Mouse (Mus musculus) heart, postnatal 0 days (tissue): ENCODE measurements around the gene Nab2. TPM values are rescaled to one million over a fixed set of nuclear protein-coding genes. Genes with fewer than 3 reads are reported as not detected.
A peak's percentile ranks its signal among the peaks of the same experiment; 100 is the strongest.
"Not testable (repeated sequence)": the region's sequence is repeated elsewhere in the genome, so short reads cannot be mapped to it uniquely, and the experiment has no call there.

Experiments used
- ATAC-seq: fragments of 200-750 bp; cut with Nextera tagmentation; 2 replicates; pipeline ENCODE4 v1.8.0; 2017; ENCODE audit warnings: low read depth, moderate number of reproducible peaks, moderate library complexity; ENCODE audit not compliant: insufficient read depth
- DNase-seq: peaks from one replicate; pipeline ENCODE4 v3.0.0-alpha.2; 2016; ENCODE audit warnings: low spot score
- H3K27ac ChIP-seq: fragments of 300-500 bp; sonication (generic); 2 replicates; pipeline ENCODE4 v1.5.1; 2014; ENCODE audit warnings: low read depth, mild to moderate bottlenecking
- H3K27me3 ChIP-seq: fragments of 300-500 bp; sonication (generic); 2 replicates; pipeline ENCODE4 v1.6.1; 2014; ENCODE audit warnings: low read length, mixed read lengths; ENCODE audit not compliant: control insufficient read depth, insufficient read depth
- H3K36me3 ChIP-seq: fragments of 300-500 bp; sonication (generic); replicated peaks from 2 replicates; pipeline ENCODE4 v1.6.1; 2014; ENCODE audit warnings: low read length, mixed read lengths; ENCODE audit not compliant: control insufficient read depth, insufficient read depth
- H3K4me1 ChIP-seq: fragments of 300-500 bp; sonication (generic); 2 replicates; pipeline ENCODE4 v1.6.1; 2014; ENCODE audit warnings: antibody characterized with exemption; ENCODE audit not compliant: control insufficient read depth, insufficient read depth
- H3K4me2 ChIP-seq: fragments of 300-500 bp; sonication (generic); 2 replicates; pipeline ENCODE4 v1.6.1; 2014; ENCODE audit warnings: low read depth, mild to moderate bottlenecking, low read length, moderate library complexity
- H3K4me3 ChIP-seq: fragments of 300-500 bp; sonication (generic); 2 replicates; pipeline ENCODE4 v1.5.1; 2014; ENCODE audit warnings: low read depth, low read length
- H3K9ac ChIP-seq: fragments of 300-500 bp; sonication (generic); replicated peaks from 2 replicates; pipeline ENCODE4 v1.6.1; 2014; ENCODE audit warnings: low read depth, low read length, mixed read lengths
- H3K9me3 ChIP-seq: fragments of 300-500 bp; sonication (generic); replicated peaks from 2 replicates; pipeline ENCODE4 v1.6.1; 2016; ENCODE audit warnings: low read length; ENCODE audit not compliant: control insufficient read depth
- CTCF ChIP-seq: IDR thresholded peaks from 2 replicates; pipeline ENCODE4 v1.5.1; 2016; ENCODE audit warnings: antibody characterized with exemption, control low read depth, low read depth
- EP300 ChIP-seq: IDR thresholded peaks from 2 replicates; pipeline ENCODE4 v1.6.1; 2016; ENCODE audit warnings: antibody characterized with exemption, low read depth
- WGBS: fragments of 180-500 bp; shearing (Covaris S2); extraction: QIAGEN DNeasy Blood & Tissue Kit; methylation state at CpG from one replicate; pipeline ENCODE4 v1.1.7; 2014; 5-methylcytosine and 5-hydroxymethylcytosine counted together
- polyA plus RNA-seq: library from polyadenylated mRNA; unstranded; fragments of >200 nt; fragmentation: Nextera tagmentation; extraction: Ambion mirVana; gene quantifications from 2 replicates; pipeline ENCODE4 v1.2.1, GENCODE M21; 2015
- total RNA-seq: library from RNA; depleted of rRNA; stranded (reverse); fragments of >200 nt; gene quantifications from 2 replicates; pipeline ENCODE4 v1.2.3, GENCODE M21; 2014; ENCODE audit warnings: low replicate concordance

Nab2 gene
- total and polyA plus RNA-seq, 2 experiments from 2014 or later: 4.0 to 15.3 TPM

- peak overlapping the region; percentile 39; the same call in 1 of the 2 replicates for H3K9ac ChIP-seq
- WGBS: 24% methylated on average over 13 of the region's 14 CpGs
- TF ChIP-seq CTCF (no peak), EP300 (no peak)
These were observed 7.0 kb downstream of the Nab2 start for GRCm38 (mm10) chr10:127661291-127661914.

DNA sequence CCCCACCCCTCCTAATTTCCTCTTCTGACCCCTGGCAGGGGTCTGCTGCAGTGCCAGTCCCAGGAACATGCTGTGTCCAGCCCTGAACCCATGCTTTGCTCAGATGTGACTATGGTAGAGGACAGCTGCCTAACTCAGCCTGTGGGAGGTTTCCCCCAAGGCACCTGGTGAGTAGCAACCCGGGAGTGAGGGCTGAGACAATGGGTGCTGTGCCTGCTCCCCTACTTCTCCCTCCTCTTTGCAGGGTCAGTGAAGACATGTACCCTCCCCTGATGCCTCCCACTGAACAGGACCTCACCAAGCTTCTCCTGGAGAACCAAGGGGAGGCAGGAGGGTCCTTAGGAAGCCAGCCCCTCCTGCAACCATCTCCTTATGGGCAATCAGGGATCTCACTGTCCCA is 8.8 kb downstream of the Nab2 start:
- Histone ChIP-seq H3K4me1 (peaks cover 27% of the 10 kb centered on the region), H3K9me3 (no peaks in the 10 kb centered on the region), H3K36me3 (peaks cover 63% of the 10 kb centered on the region), H3K4me2 (no peak overlapping the region), H3K9ac (no peak overlapping the region), H3K27me3 (no peaks in the 10 kb centered on the region), H3K4me3 (no peak overlapping the region), H3K27ac (no peak overlapping the region)
- ATAC-seq: no peak
- 76% methylated on average over 1 of the region's 1 CpGs for WGBS
- TF ChIP-seq CTCF (no peak), EP300 (no peak)
- no peak for DNase-seq

More at GRCm38 (mm10) chr10:127661291-127661914, 7.0 kb downstream of the Nab2 start:
- ATAC-seq: no peak
- Histone ChIP-seq H3K9me3 (no peaks in the 10 kb centered on the region), H3K36me3 (peaks cover 49% of the 10 kb centered on the region), H3K27me3 (no peaks in the 10 kb centered on the region), H3K27ac (peak overlapping the region; percentile 79), H3K4me2 (peak overlapping the region; percentile 67), H3K4me3 (peak overlapping the region; percentile 42), H3K4me1 (peaks cover 39% of the 10 kb centered on the region)
- no peak for DNase-seq

DNA sequence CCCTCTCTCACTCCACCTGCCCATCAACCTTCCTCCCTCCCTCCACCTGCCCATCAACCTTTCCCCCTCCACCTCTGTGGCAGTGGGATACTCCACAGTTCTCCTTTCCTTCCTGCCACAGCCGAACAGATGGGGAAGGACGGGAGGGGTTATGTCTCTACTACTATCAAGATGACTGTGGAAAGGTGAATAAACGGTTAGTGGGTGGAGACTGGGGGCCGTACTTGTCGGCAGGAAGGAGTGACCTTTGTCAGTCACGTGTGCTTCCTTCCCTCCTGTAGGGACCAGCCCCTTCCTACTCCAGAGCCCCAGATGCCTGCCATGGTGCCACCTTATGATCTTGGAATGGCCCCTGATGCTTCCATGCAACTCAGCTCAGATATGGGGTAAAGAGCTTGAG is 10.3 kb downstream of the Nab2 start:
- Histone ChIP-seq H3K9me3 (no peaks in the 10 kb centered on the region), H3K27me3 (no peaks in the 10 kb centered on the region), H3K4me1 (peaks cover 17% of the 10 kb centered on the region), H3K27ac (no peak overlapping the region), H3K36me3 (peaks cover 63% of the 10 kb centered on the region), H3K4me3 (no peak overlapping the region), H3K9ac (no peak overlapping the region), H3K4me2 (no peak overlapping the region)
- no peak for ATAC-seq
- WGBS: 33% methylated on average over 6 of the region's 6 CpGs
- TF ChIP-seq CTCF (no peak), EP300 (no peak)
- no peak for DNase-seq

GRCm38 (mm10) chr10:127657617-127658016 is 10.8 kb downstream of the Nab2 start:
- not testable (repeated sequence) for H3K27ac ChIP-seq, DNase-seq, H3K4me3 ChIP-seq, H3K4me2 ChIP-seq, H3K9me3 ChIP-seq, H3K9ac ChIP-seq, H3K27me3 ChIP-seq, ATAC-seq
- peaks cover 64% of the 10 kb centered on the region for H3K36me3 ChIP-seq
- WGBS: 73% methylated on average over 6 of the region's 6 CpGs
- peaks cover 12% of the 10 kb centered on the region for H3K4me1 ChIP-seq

GRCm38 (mm10) chr10:127654970-127655579 is 13.3 kb downstream of the Nab2 start:
- H3K27ac ChIP-seq: no peak overlapping the region
- 76% methylated on average over 16 of the region's 16 CpGs for WGBS
- H3K4me1 ChIP-seq: no peaks in the 10 kb centered on the region
- H3K9me3 ChIP-seq: no peaks in the 10 kb centered on the region
- no peak overlapping the region for H3K4me3 ChIP-seq
- H3K27me3 ChIP-seq: no peaks in the 10 kb centered on the region
- TF ChIP-seq CTCF (no peak), EP300 (no peak)
- no peak for DNase-seq
- no peak for ATAC-seq
- no peak overlapping the region for H3K9ac ChIP-seq
- H3K4me2 ChIP-seq: no peak overlapping the region
- H3K36me3 ChIP-seq: peaks cover 76% of the 10 kb centered on the region
